ENCODE assay signal across 29 mouse cellular contexts in the genomic region with DNA sequence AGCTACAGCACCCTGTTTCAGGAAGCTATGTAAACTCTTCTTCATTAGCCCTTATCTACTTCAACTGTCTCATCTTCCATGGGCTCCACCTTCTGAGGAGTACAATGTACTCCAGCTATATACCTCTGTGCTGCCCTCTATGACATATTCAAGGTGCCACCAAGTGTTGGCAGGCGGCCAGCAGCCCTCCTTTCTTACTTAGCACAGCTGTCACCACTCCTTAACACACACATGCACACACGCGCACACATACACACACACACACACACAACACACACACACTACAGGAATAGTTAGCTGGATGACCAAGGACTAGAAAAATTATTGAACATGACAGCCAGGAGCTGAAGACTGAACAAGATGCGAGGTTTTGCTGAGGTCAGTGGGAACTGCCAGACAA. TPM values are rescaled to one million over a fixed set of nuclear protein-coding genes. Genes with fewer than 3 reads are reported as not detected.
DNase-seq lines count a peak whose midpoint lies in the region; ATAC-seq lines count a peak whose summit lies in the region.
"Had no signal": no experiment of that assay in that cellular context is flagged by ENCODE, and none has a peak within 500 bp of the region (broad histone marks: within the 10 kb centered on the region; RNA-seq: fewer than 3 reads in every experiment).

No protein-coding gene starts in this region.

- H3K36me3 ChIP-seq in embryonic facial prominence, embryonic 14.5 days (ENCODE audit: control insufficient read depth, insufficient read depth, low read length) = no peaks in the 10 kb centered on the region
- H3K36me3 ChIP-seq in embryonic facial prominence, embryonic 10.5 days (replicated peaks) = no peaks in the 10 kb centered on the region
- H3K36me3 ChIP-seq: embryonic facial prominence, embryonic 13.5 days; G1E; heart, embryonic 15.5 days; liver, embryonic 13.5 days; midbrain, embryonic 15.5 days had no signal

- no peak overlapping the region for H3K9ac ChIP-seq in embryonic facial prominence, embryonic 14.5 days (ENCODE audit: low read depth, low read length)
- H3K9ac ChIP-seq: embryonic facial prominence, embryonic 13.5 days; heart, embryonic 15.5 days; liver, embryonic 13.5 days; midbrain, embryonic 15.5 days had no signal

- H3K4me2 ChIP-seq in embryonic facial prominence, embryonic 14.5 days (ENCODE audit: low read depth, low read length) = no peak overlapping the region
- H3K4me2 ChIP-seq: embryonic facial prominence, embryonic 13.5 days; heart, embryonic 15.5 days; liver, embryonic 13.5 days; midbrain, embryonic 15.5 days had no signal

- no peak overlapping the region for H3K27ac ChIP-seq in embryonic facial prominence, embryonic 14.5 days (replicated peaks; ENCODE audit: low read depth, low read length)
- no peak overlapping the region for H3K27ac ChIP-seq in embryonic facial prominence, embryonic 10.5 days (replicated peaks)
- H3K27ac ChIP-seq: embryonic facial prominence, embryonic 13.5 days; heart, embryonic 15.5 days; liver, embryonic 13.5 days; midbrain, embryonic 15.5 days had no signal

- no peaks in the 10 kb centered on the region for H3K27me3 ChIP-seq in embryonic facial prominence, embryonic 14.5 days (replicated peaks; ENCODE audit: control insufficient read depth, insufficient read depth, low read length)
- no peaks in the 10 kb centered on the region for H3K27me3 ChIP-seq in embryonic facial prominence, embryonic 10.5 days (replicated peaks; ENCODE audit: low read depth, poor library complexity, severe bottlenecking)
- H3K27me3 ChIP-seq: embryonic facial prominence, embryonic 13.5 days; liver, embryonic 13.5 days; midbrain, embryonic 15.5 days; Patski had no signal

- peak; percentile 22 for DNase-seq in embryonic facial prominence, embryonic 14.5 days (ENCODE audit: low spot score)
- no peak for DNase-seq in embryonic facial prominence, embryonic 10.5 days (ENCODE audit: low spot score)
- DNase-seq in kidney, postnatal 10 days = peak; percentile 9
- DNase-seq in kidney, adult 9 months = no peak
- DNase-seq in urinary bladder, postnatal 14 days (ENCODE audit: low spot score) = peak; percentile 20
- no peak for DNase-seq in urinary bladder, postnatal 10 days (ENCODE audit: low spot score)
- DNase-seq in frontal cortex, adult 2 months (ENCODE audit: extremely low spot score in 1 of 2, low spot score in 1 of 2) = no peak
- DNase-seq: adrenal gland, postnatal 10 days; cerebellum, adult 9-10 months; embryo, embryonic 11 days; kidney, postnatal 25 days; liver, embryonic 13.5 days; lung, adult 18-20 months; spleen, adult 18-20 months had no signal

- H3K4me1 ChIP-seq in embryonic facial prominence, embryonic 14.5 days (ENCODE audit: control insufficient read depth, insufficient read depth, low read length) = no peaks in the 10 kb centered on the region
- no peaks in the 10 kb centered on the region for H3K4me1 ChIP-seq in embryonic facial prominence, embryonic 10.5 days
- H3K4me1 ChIP-seq: embryonic facial prominence, embryonic 13.5 days; liver, embryonic 13.5 days; midbrain, embryonic 15.5 days had no signal

- H3K9me3 ChIP-seq in embryonic facial prominence, embryonic 14.5 days (ENCODE audit: control insufficient read depth, low read length) = no peaks in the 10 kb centered on the region
- H3K9me3 ChIP-seq in embryonic facial prominence, embryonic 10.5 days = no peaks in the 10 kb centered on the region
- H3K9me3 ChIP-seq: embryonic facial prominence, embryonic 13.5 days; G1E; heart, embryonic 15.5 days; liver, embryonic 13.5 days; midbrain, embryonic 15.5 days had no signal

- no peak overlapping the region for H3K4me3 ChIP-seq in embryonic facial prominence, embryonic 14.5 days (ENCODE audit: low read depth, low read length)
- no peak overlapping the region for H3K4me3 ChIP-seq in embryonic facial prominence, embryonic 10.5 days
- H3K4me3 ChIP-seq: embryonic facial prominence, embryonic 13.5 days; erythroblast, embryonic 14.5 days; heart, embryonic 15.5 days; liver, embryonic 13.5 days; midbrain, embryonic 15.5 days had no signal

- ATAC-seq in embryonic facial prominence, embryonic 14.5 days (ENCODE audit: low read depth) = no peak
- ATAC-seq: forebrain, embryonic 16.5 days; hindbrain, embryonic 16.5 days; lung, postnatal 0 days; midbrain, embryonic 15.5 days; Patski had no signal

- 71% methylated on average over 4 of the region's 4 CpGs for WGBS in embryonic facial prominence, embryonic 14.5 days
- WGBS in embryonic facial prominence, embryonic 10.5 days = 89% methylated on average over 4 of the region's 4 CpGs

RNA-seq across cellular contexts. Expression of a gene that starts 31.0 kb away (rescaled TPM):
- polyA plus RNA-seq in embryonic facial prominence, embryonic 14.5 days (2014; fragmentation: Nextera tagmentation; extraction: Ambion mirVana) = 1.8 and 2.1 TPM in 2 replicates
- polyA plus RNA-seq in embryonic facial prominence, embryonic 10.5 days (2016; fragmentation: Nextera tagmentation; extraction: Ambion mirVana) = 0.52 and 0.70 TPM in 2 replicates
- 3.4 and 3.5 TPM in 2 replicates for polyA plus RNA-seq in frontal cortex, adult 2 months (2012; rRNA removed)
- polyA plus RNA-seq: erythroblast, embryonic 14.5 days; G1E had no signal

RNA-seq across cellular contexts. Expression of a gene that starts 34.2 kb away (rescaled TPM):
- not detected in 2 replicates for polyA plus RNA-seq in embryonic facial prominence, embryonic 14.5 days (2014; fragmentation: Nextera tagmentation; extraction: Ambion mirVana)
- polyA plus RNA-seq in embryonic facial prominence, embryonic 10.5 days (2016; fragmentation: Nextera tagmentation; extraction: Ambion mirVana) = not detected in 2 replicates
- polyA plus RNA-seq in frontal cortex, adult 2 months (2012; rRNA removed) = 0.32 and 0.42 TPM in 2 replicates
- polyA plus RNA-seq: embryonic facial prominence, embryonic 13.5 days; erythroblast, embryonic 14.5 days; forebrain, embryonic 11.5 days; forebrain, embryonic 16.5 days; G1E; heart, embryonic 15.5 days; hindbrain, embryonic 11.5 days; hindbrain, embryonic 16.5 days; intestine, embryonic 14.5 days; kidney, embryonic 14.5 days; liver, embryonic 13.5 days; lung, postnatal 0 days; midbrain, embryonic 15.5 days; neural tube, embryonic 11.5 days; Patski; stomach, embryonic 16.5 days had no signal

Comparison
In these comparisons a context has a peak if more than half of its experiments do, and no peak if none do; other contexts are left out.
1. DNase-seq: peak in embryonic facial prominence, embryonic 14.5 days (single experiment), kidney, postnatal 10 days (single experiment) and urinary bladder, postnatal 14 days (single experiment); none in embryonic facial prominence, embryonic 10.5 days (single experiment), kidney, adult 9 months (single experiment), urinary bladder, postnatal 10 days (single experiment) and frontal cortex, adult 2 months (0 of 2).